Mouse (Mus musculus): ENCODE data around the gene Psmd7.

Psmd7 gene

GRCm38 (mm10) chr8:107578132-107578531 is 10.1 kb downstream of the Psmd7 start:
- no peak for DNase-seq (ENCODE audit: low spot score)

GRCm38 (mm10) chr8:107577640-107578039 is 10.6 kb downstream of the Psmd7 start:
- no peak for DNase-seq (ENCODE audit: low spot score)

DNA sequence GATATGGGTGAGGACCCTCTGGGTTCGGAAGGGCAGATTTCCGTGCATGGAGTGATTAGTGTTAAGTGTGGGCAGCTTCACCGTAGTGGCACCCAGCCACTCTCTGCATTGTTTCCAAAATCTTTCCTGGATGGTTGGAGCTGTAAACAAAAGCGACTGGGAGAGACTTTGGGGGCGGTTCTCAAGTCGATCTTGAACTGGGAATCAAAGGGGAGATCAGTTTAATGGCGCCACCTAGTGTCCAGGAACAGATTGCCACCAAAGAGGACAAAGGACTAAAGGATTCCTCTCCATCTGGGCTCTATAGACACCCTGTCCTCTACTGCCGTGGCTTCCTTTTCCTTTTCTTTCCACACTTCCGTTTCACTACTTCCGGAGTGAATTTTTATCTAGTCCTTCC is 11.6 kb downstream of the Psmd7 start:
- DNase-seq (ENCODE audit: low spot score) = peak; percentile 88

DNA sequence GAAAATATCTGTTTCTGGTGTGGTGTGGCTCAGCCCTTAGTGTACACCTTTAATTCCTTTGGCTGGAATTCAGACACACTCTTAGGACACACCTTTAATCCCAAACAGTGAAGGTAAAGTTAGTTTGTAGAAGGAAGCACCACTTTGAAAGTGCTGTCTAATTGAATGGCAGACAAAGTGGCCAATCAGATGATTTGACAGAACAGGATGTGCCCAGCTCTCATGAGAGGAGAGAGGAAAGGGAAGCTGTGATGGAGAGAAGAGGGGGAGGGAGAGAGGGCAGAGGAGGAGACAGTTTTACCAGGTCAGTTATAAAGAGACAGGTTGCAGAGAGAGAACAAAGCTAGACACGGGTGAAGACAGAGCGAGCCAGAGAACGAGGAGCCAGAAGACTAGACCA is 13.5 kb downstream of the Psmd7 start:
- DNase-seq (ENCODE audit: low spot score) = no peak

DNA sequence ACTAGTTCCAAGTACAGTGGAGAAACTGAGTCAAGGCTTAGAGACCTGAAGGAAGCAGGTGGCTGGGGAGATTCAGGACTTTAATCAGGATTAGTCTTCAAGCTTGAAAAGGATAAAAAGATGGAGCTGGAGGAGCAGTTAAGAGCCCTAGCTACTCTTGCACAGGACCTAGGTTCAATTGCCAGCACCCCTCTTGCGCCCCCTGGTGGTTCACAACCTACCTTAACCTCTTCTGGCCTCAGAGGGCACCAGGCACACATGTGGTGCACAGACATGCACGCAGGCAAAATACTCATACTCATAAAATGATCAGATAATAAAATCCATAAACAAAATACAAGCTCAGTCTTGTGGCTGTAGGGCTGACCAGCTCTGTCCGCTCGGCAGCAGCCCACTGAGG is 15.8 kb downstream of the Psmd7 start:
- DNase-seq (ENCODE audit: low spot score) = peak; percentile 90

DNA sequence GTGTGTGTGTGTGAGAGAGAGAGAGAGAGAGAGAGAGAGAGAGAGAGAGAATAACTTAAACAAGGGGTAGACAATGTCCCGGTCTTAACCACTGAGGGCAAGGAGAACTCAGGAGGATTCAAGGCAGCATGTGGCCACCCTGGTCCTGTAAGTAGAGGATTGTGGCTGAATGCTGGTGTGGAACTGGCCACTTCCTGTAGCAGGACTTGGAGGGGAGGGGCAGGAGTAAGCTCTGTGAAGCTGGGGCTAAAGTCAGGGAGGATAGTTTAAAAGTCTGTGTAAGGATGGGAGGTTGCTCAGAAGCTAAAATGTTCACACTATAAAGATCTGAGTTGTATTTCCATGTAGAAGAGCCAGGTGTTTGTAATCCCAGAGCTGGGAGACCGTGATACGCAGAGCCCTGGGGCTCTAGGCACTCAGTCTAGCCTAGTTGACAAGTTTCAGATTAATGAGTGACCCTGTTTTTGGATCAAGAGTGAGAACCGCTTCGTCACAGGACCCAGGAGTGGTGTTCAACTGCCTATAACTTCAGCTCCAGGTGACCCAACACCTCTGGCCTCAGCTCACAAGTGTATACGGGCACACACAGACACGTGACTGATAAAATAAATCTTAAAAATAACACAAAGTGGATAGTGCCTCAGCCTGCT is 16.7 kb downstream of the Psmd7 start:
- no peak for DNase-seq (ENCODE audit: low spot score)

GRCm38 (mm10) chr8:107571046-107571445 is 17.2 kb downstream of the Psmd7 start:
- DNase-seq (ENCODE audit: low spot score) = no peak

DNA sequence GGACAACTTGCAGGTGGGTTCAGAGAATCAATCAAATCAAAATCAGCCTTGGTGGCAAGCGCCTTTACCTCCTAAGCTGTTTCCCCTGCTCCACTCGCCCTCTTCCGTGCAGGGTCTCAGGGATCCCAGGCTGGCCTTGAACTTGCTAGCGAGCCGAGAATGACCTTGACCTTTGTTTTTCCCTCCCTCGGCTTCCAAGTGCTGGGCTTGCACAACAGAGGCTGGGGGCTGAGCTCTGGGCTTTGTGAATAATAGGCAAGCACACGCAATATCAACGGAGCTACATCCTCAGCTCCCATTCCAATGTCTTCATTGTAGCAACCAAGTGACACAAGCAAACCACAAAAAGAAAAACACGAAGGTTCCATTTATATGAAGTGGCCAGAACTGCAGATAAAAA is 26.1 kb downstream of the Psmd7 start:
- no peak for DNase-seq (ENCODE audit: low spot score)

DNA sequence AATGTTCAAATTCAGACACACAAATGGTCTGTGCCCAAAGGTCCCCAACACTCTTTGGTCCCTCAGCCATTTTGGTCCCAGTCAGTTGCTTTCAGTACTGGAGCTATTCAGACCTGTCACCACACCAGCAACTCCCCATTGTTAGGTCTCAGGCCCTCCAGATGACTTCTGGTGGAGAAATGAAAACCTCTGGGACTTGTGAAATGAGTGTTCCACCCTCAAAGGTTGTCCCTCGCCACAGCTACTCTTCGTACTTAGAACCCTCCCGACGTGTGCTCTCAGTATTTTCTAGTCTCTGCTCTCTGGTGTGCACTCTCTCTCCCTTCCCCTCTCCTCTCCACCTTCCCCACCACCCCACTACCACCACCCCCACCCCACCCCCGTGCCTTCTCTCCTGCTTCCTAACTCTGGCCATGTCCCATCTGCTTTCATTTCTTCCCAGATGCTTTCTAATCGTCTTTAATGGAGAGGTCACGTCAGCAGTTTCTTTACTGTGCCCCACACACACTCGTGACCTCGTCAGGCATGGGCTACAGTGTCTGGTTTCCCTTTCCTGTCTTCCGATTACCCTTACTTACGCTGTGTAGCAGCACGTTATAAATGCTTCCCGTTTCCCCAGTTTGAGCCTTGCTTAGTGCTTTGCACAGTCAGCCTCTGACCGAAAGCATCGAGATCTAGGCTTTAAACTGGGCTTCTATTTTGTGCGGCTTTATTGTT is 27.3 kb downstream of the Psmd7 start:
- no peak for DNase-seq (ENCODE audit: low spot score)

- DNase-seq (ENCODE audit: low spot score) = no peak
Observed at GRCm38 (mm10) chr8:107556511-107556936, 31.7 kb downstream of the Psmd7 start.

GRCm38 (mm10) chr8:107555231-107555630 is 33.0 kb downstream of the Psmd7 start:
- DNase-seq (ENCODE audit: low spot score) = no peak

DNA sequence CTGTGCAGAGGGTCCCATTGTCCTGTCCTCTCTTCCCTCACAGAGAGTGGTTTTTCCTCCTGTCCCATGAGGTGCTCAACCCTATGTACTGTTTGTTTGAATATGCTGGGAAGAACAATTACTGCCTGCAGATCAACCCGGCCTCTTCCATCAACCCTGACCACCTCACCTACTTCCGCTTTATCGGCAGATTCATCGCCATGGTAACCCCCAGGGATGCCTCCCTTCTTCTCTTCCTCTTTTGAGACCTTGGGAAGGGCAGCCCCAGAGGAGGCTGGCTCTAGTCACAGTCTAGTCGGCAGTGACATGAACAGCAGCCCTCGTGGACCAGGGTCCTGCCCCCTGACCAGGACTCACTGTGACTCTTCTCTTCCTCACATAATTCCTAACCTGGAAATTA is 36.0 kb downstream of the Psmd7 start:
- no peak for DNase-seq (ENCODE audit: low spot score)

GRCm38 (mm10) chr8:107546817-107547216 is 41.4 kb downstream of the Psmd7 start:
- DNase-seq (ENCODE audit: low spot score) = no peak

GRCm38 (mm10) chr8:107546154-107546553 is 42.1 kb downstream of the Psmd7 start:
- DNase-seq (ENCODE audit: low spot score) = no peak

DNA sequence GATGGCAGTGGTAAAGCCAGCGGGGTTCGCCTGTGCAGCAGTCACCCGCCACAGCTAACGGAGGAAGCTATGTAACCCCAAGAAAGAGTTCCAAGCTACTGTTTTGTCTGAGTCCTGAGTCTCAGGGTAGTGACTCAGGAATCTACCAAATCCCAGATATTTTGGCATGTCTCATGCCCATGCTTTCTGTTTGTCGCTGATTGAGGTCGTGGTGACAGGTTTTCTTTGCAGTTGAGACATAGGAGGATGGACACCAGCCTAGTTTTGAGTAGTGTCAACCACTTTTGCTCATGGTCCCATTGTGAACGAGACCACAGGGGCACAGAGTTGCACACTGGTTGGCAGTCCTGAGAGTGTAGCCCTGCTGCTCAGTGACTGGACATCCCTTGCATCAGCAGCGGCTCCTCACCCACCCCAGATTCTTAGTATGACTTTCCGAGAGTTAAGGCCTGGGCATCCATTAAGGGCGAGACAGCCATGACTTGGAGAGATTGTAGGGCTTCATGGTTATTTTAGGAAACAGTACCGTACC is 42.6 kb downstream of the Psmd7 start:
- DNase-seq (ENCODE audit: low spot score) = no peak

DNA sequence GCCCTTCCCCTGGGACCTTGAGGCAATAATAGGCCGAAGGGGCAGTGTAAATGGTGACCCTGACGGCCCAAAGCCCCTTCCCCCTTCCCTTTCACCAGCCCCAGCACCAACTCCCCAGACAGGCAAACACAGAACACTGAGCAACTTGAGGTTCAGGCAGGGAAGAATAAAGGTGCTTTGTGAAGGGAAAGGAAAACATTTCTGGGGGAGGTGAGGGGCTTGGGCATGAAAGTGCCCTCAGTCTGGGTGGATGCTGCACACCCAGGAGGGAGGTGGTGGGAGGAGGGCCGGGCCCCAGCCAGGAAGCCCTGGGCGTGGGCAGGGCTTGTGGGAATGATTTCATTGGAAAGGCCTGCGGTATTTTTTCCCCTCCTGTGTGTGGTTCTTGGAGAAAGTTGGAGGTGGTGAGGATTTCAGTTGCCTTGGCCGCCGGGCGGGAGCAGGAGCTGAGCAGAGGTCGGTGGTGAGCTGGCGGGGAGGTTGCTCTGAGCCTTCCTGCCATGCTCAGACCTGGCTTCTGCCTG is 43.6 kb downstream of the Psmd7 start:
- peak; percentile 64 for DNase-seq (ENCODE audit: low spot score)

GRCm38 (mm10) chr8:107544211-107544610 is 44.1 kb downstream of the Psmd7 start:
- DNase-seq (ENCODE audit: low spot score) = no peak

GRCm38 (mm10) chr8:107543714-107544113 is 44.5 kb downstream of the Psmd7 start:
- DNase-seq (ENCODE audit: low spot score) = no peak

- no peak for DNase-seq (ENCODE audit: low spot score)
Observed at GRCm38 (mm10) chr8:107542151-107542550, 46.1 kb downstream of the Psmd7 start.

GRCm38 (mm10) chr8:107541369-107541768 is 46.9 kb downstream of the Psmd7 start:
- no peak for DNase-seq (ENCODE audit: low spot score)

GRCm38 (mm10) chr8:107540623-107541022 is 47.6 kb downstream of the Psmd7 start:
- DNase-seq (ENCODE audit: low spot score) = no peak

DNA sequence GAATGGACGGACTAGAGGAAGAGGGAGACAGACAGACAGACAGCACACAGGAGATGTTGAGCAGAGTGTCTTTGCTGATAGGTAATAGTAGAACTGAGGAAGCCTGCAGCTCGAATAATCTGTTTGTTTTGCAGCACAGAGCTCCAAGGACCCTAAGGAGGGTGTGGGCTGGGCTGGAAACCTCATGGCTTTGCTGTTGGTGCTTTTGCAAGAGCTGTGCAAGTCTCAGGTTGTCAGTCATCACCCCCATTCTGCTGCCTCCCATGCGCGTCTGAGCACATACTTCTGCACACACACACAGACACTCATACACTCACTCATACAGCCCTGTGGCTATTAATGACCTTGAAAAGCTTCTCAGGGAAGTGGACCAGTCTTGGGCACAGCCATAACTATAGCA is 50.8 kb downstream of the Psmd7 start:
- DNase-seq (ENCODE audit: low spot score) = no peak

All from testis, postnatal 10 days (tissue).